Mouse (Mus musculus) gastrocnemius, adult 2 months (tissue): Measurements from ENCODE around the gene Gm20683. TPM values are rescaled to one million over a fixed set of nuclear protein-coding genes. Genes with fewer than 3 reads are reported as not detected.

Experiments
- DNase-seq: peaks from one replicate; pipeline ENCODE4 v3.0.0; 2022
- H3K27ac ChIP-seq: fragments of 200-600 bp; 2 replicates; pipeline ENCODE4 v1.8.1; 2022; ENCODE audit warnings: mild to moderate bottlenecking
- H3K4me3 ChIP-seq: fragments of 200-600 bp; 2 replicates; pipeline ENCODE4 v1.8.1; 2022; ENCODE audit warnings: mild to moderate bottlenecking, moderate library complexity
- CTCF ChIP-seq: fragments of 200-600 bp; IDR thresholded peaks from 2 replicates; pipeline ENCODE4 v1.8.1; 2022; ENCODE audit warnings: antibody characterized with exemption, mild to moderate bottlenecking, moderate library complexity
- intact Hi-C: fragments of 180-260 bp; cut with DNase I; formaldehyde crosslinking; loops from one replicate; pipeline ENCODE4 v1.15.1; 2025
- long read RNA-seq, 2 experiments: library from polyadenylated mRNA; stranded (forward); transcript quantifications; one replicate each; pipeline ENCODE4 v2.0.0; 2021
- total RNA-seq, 2 experiments: library from RNA; stranded (reverse); gene quantifications; 2 replicates each; pipeline ENCODE4 v1.2.3; 2021

Gene Gm20683
- 10 to 100 TPM; 13.0 to 15.9 TPM for total RNA-seq
- long read RNA-seq, experiment 1: 0 reads
- long read RNA-seq, experiment 2, partial matches to known transcripts: 1 of 4 reads
- long read RNA-seq, experiment 2, other reads (novel, unspliced or antisense): 3 of 4 reads

DNA sequence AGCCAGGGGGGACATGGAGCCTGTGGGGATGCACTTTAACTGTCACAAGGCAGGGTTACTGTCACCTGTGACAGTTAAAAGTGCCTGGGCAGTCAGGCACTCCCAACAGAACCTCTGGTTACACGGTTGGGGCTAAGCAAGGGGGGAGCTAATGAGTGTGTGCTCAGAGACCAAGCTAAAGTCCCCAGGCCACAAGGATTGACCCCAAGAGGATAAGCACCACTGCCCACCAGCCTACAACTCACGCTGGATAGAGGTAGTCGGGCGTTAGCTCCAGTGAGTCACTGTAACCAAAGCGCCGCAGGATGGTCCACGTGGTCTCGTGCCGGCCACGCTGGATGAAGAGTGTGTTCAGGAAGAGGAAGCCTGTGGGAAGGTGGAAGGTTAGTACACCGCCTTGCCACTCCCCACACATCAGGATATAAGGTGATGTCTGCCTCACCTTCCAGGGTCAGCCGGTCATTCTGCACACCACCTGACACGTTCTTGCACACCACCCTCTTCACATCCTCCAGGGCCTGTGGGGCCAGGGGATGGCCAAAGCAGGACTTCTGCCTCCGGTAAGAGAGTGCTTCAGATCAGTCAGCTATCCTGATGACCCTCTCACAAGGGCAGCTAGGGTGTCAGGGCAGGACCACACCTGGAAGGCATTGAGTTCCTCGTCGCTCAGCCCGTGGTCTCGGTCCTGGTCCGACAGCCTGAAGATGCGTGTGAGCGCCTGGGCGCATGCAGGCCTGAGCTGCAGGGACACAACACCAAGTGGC, at the start of gene Gm20683:
Gm20683 (minus strand) TSS at position 647 of the 764 bp plus-strand sequence.
- H3K27ac ChIP-seq: peak within 1 kb of the TSS; percentile 99; the same call in 1 of the 2 replicates
- no peak for DNase-seq
- H3K4me3 ChIP-seq: no peak within 1 kb of the TSS
- TF ChIP-seq CTCF: no peak
- intact Hi-C loops: no loop called here

DNA sequence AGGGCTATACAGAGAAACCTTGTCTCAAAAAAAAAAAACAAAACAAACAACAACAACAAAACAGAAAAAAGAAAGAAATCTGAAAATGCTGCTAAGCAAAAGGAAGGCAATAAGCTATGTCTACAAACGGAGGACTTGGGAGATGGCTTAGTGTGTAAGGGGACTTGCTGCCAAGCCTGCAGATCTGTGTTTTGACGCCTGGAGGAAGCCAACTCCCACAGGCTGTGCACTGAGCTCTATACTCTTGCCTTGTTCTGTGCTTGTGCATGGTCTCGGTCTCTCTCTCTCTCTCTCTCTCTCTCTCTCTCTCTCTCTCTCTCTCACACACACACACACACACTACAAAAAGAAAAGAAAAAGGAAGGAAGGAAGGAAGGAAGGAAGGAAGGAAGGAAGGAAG, 47.3 kb upstream of the Gm20683 start:
- intact Hi-C loops: no loop called here
- no peak for DNase-seq

DNA sequence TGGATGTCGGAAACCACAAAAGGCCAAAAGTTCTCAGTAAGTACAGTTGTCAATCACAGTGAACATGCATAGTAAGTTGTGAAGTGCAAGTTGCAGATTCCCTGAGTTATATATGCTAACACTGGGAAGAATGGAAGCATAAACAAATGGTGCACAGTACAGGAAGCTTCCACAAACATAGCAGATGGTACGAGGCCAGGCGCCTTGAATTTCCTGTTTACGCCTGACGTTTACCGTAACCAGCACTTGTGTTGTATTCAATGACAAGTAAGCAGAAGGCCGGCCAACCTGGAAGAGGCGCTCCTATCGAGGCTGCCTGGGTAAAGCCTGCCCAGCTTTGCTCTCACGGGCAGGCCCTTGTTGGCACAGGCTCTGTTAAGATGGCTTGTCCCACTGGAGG, 45.9 kb upstream of the Gm20683 start:
- intact Hi-C loops: no loop called here
- peak; percentile 23 for DNase-seq

More for the DNA sequence above, 47.3 kb upstream of the Gm20683 start:
- no peak for TF ChIP-seq CTCF
- Histone ChIP-seq H3K27ac (no peak overlapping the region), H3K4me3 (no peak overlapping the region)

DNA sequence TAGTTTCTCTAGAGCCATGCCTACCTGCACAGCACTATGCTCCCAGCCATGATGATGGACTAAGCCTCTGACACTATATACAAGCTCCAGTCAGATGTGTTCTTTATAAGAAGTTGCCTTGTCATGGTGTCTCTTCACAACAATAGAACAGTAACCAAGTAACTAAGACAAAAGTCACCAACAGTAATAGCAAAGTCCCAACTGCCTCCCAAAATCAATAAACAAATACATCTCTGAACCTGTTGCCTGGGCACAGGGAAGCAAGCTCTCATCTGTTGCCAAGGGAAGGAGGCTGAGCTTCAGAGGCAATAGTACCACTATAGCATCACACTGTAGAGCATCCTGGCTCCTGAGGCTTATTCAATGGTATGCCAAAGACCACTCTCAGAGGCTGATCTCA, 45.2 kb upstream of the Gm20683 start:
- DNase-seq: no peak
- TF ChIP-seq CTCF: no peak
- intact Hi-C loops: no loop called here
- Histone ChIP-seq H3K27ac (no peak overlapping the region), H3K4me3 (no peak overlapping the region)

More for the DNA sequence above, 45.9 kb upstream of the Gm20683 start:
- H3K4me3 ChIP-seq: no peak overlapping the region
- no peak for TF ChIP-seq CTCF
- no peak overlapping the region for H3K27ac ChIP-seq

DNA sequence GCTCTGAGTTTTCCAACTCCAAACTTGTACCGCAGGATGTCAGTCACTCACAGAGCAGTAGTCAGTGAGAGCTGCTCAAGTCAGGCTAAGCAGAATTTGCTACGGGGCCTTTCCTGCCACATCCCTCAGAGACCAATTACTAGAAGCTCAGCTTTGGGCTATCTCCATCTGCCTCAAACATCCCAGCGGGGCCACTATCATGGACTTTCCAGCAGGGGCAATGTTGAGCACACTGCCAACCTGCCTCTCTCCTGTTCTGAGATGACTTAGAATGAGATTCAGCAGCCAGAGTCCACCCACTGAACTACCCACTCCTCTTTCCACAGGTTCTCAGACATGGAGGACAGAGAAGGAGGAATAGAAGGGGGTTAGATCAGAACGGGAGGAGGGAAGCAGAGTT, 44.1 kb upstream of the Gm20683 start:
- TF ChIP-seq CTCF: peak; percentile 31; the same call in 1 of the 2 replicates
- DNase-seq: no peak
- no peak overlapping the region for H3K27ac ChIP-seq
- H3K4me3 ChIP-seq: no peak overlapping the region
- intact Hi-C loops: no loop called here

DNA sequence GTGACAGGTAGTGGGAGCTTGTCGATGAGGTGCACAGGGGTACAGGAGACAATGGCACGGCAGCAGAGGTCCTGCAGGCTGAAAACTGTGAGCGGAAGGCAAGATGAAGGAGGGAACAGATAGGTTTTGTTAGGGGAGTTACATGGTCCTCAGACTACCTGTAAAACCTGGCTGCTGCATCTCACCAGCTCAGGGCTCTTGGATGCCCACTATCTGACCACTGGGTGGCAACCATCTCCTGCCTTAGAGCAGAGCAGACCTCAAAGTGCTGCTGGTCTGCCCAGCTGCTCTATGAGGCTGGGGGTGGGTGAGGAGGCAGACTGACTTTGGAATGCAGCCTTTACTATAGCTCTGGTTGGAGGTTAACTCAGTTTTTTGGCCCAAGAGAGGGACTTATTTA, 42.3 kb upstream of the Gm20683 start:
- H3K27ac ChIP-seq: no peak overlapping the region
- no peak for DNase-seq
- 0 out of 2 replicates have a peak, but pooled peaks have one; percentile 3 for TF ChIP-seq CTCF
- no peak overlapping the region for H3K4me3 ChIP-seq
- intact Hi-C loops: no loop called here

DNA sequence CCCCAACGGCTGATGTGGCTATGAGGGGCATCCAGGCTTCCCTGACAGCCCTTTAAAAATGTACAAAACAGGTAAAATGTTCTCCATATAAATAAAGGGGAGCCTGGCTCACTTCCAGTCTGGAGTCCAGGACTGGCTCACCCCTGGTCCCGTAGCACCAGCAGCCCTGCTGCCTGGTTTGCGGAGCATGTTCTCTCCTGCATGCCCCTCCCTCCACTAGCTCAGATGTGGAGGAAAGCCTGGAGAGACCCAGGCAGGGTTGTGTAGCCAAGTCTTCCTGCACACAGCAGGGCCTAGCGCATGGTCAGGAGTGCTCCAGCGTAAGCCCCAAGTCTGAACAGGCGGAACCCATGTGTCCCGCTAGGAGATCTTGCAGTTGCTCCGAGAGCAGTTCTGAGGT, 41.7 kb upstream of the Gm20683 start:
- no peak overlapping the region for H3K27ac ChIP-seq
- TF ChIP-seq CTCF: no peak
- intact Hi-C loops: no loop called here
- no peak for DNase-seq
- no peak overlapping the region for H3K4me3 ChIP-seq

DNA sequence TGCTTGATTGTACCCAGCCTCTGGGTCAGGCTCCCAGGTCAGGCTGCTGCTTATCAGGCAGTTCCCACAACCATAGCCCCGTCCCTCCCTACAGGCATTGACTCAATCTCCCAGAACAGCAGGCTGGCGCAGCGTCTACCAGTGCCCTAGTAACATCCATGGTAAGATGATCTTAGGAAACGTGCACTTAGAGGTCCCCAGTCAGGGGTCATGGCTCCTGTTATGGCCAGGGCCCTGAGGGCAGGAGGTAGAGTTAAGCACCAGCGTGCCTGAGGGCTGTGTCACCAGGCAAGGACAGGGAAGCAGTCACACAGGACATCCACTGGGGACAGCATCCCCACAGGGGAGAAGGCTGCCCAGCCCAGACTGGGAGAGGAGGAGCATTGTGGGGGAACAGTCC, 40.7 kb upstream of the Gm20683 start:
- intact Hi-C loops: no loop called here
- no peak for TF ChIP-seq CTCF
- Histone ChIP-seq H3K27ac (no peak overlapping the region), H3K4me3 (no peak overlapping the region)
- DNase-seq: no peak

DNA sequence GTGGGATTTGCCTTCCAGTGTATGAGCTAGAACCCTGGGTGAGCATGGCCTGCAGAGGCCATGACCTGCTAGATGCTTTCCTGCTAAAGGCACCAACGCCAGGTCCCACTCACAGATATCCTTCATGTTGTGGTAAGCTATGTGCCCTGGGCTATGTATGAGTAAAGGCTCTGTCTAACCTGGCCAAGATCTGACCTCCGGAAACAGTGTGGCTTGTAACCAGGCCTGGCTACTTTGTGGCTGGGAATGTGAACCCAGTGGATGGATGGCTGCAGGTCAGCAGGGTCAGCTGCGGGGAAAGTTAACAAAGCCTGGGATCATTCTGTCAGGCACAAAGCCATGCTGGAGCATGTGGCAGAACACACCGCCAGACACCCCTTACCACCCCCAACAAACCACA, 40.1 kb upstream of the Gm20683 start:
- TF ChIP-seq CTCF: no peak

DNA sequence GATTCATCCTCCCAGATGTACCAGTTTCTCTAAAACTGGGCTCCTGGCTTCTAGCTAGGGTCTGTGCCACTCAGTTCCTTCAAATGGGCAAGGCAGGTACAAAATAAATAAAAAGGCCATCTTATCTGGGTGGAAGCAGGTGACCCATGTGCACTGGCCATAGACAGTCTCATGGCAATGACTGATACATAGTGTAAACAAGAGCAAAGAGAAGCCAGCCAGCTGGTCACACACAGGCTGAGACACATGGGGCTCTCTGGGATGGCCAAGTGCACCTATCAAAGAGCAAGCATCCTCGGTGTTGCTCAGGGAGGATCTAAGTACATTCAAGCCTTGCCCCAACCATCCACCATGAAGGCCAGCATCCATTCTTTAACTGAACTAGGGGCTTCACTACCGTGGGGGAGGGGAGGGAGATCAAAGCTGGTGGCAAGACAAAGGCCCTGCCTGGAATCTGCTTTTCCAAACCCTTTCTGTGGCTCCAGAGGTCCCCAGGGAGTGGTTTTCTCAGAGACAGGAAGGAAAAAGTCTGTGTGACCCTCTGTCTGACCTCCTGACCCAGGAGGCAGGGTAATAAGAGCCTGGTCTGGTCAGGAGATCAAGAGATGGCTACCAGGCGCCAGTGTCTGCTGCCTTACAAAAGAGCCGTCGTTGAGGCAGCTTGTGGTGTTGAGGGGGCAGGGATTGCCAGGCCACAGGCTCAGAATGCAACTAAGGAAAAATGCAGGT, 39.5 kb upstream of the Gm20683 start:
- intact Hi-C loops: no loop called here
- no peak for DNase-seq
- TF ChIP-seq CTCF: no peak
- H3K27ac ChIP-seq: no peak overlapping the region
- no peak overlapping the region for H3K4me3 ChIP-seq

More for the DNA sequence above, 40.1 kb upstream of the Gm20683 start:
- intact Hi-C loops: no loop called here
- no peak overlapping the region for H3K4me3 ChIP-seq
- H3K27ac ChIP-seq: no peak overlapping the region
- DNase-seq: no peak

DNA sequence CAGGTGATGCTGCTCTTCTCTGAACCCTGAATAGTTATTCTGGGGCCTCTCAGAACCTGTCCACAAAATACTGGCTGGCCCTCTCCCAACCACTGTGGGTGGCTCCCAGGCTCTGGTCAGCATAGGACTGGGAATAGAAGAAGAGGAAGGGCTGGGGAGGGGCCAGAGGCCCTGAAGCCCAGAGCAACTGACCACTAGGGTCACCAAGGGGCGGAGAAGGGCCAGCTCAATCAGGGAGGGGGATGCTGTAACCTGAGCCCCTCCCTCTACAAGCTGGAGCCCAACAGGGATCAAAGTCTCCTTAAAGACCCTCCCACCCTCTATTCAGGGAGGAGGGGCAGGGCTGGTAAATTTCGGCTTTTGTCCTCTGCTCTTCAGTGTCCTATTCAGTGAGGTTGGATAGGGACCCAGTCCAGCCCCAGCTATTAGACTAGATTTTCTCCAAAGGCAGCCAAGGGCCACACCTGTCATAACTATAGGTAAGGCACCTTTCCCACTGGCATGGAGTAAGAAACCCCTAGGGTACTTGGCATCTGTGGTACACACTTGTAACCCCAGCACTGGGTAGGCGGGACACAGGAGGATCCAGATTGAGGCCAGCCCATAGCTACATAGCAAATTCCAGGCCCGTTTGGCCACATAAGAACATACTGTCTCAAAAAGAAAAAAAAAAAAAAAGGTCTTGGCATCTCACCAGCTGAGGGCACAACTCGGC, 38.8 kb upstream of the Gm20683 start, which contains the start of gene Wfikkn1:
Wfikkn1 (minus strand) TSS at position 663 of the 715 bp plus-strand sequence.
- no peak within 1 kb of the TSS for H3K27ac ChIP-seq
- H3K4me3 ChIP-seq: no peak within 1 kb of the TSS
- DNase-seq: no peak
- TF ChIP-seq CTCF: no peak
- intact Hi-C loops: no loop called here

DNA sequence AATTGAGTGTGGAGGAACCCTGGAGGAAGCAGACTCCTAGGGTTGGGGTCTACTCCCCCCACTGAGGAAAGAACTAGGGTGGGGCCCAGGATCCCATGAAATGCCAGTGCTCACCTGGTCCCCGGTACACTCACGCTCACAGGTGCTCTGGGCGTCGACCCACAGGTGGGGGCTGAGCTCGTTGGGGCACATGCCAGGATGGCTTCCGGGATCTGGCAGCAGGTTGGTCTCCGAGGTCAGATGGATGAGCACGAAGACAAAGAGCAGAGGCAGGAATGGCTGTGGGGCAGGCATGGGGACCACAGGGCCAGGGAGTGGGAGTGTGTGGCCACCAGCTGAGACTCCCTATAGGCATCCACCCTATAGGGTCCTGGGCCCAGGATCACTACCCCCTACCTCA, 38.2 kb upstream of the Gm20683 start:
- no peak overlapping the region for H3K4me3 ChIP-seq
- DNase-seq: no peak
- no peak for TF ChIP-seq CTCF
- intact Hi-C loops: loop anchor here (5.0 kb wide), 1 partner anchor 38 kb away; the partner anchor contains the start of gene Rab40c
- H3K27ac ChIP-seq: no peak overlapping the region
